Mouse (Mus musculus) lung, adult 2 months (tissue): ENCODE results near the gene Smndc1.

Experiments used
- CTCF ChIP-seq: fragments of 200-500 bp; IDR thresholded peaks from 2 replicates; pipeline ENCODE4 v1.5.1; 2011; ENCODE audit warnings: mild to moderate bottlenecking, low read length, control low read depth; ENCODE audit not compliant: insufficient read depth
- POLR2A ChIP-seq: fragments of 200-500 bp; IDR thresholded peaks from 2 replicates; pipeline ENCODE4 v1.6.1; 2011; ENCODE audit warnings: low read depth, mild to moderate bottlenecking, control low read depth, low read length, borderline replicate concordance; ENCODE audit errors: extremely low read depth

- TF ChIP-seq POLR2A (no peak), CTCF (no peak)
Measured at GRCm38 (mm10) chr19:53377652-53378051, 12.7 kb downstream of the Smndc1 start.
